Mouse (Mus musculus): ENCODE results near the gene Sipa1l1.

GRCm38 (mm10) chr12:82321397-82321796 lies 152.3 kb downstream of the Sipa1l1 start:
- TF ChIP-seq CTCF (IDR thresholded peaks at IDR 0.05; ENCODE audit: low read depth, low read length) (no peak), TAL1 (conservative IDR thresholded peaks at IDR 0.05; ENCODE audit: low read depth, low read length) (no peak)

Data from G1E (cell line).